Mouse (Mus musculus) ES-E14 (cell line): ENCODE measurements around the gene Rexo2.

Source experiments
- CHD2 ChIP-seq: IDR thresholded peaks from 2 replicates; pipeline ENCODE4 v1.6.1; 2014; ENCODE audit warnings: mild to moderate bottlenecking, low read depth, low read length, inconsistent platforms
- HCFC1 ChIP-seq: IDR thresholded peaks from 2 replicates; pipeline ENCODE4 v1.6.1; 2012; ENCODE audit warnings: low read length, inconsistent platforms, borderline replicate concordance; ENCODE audit not compliant: insufficient read depth
- MAFK ChIP-seq: IDR thresholded peaks from 2 replicates; pipeline ENCODE4 v1.6.1; 2014; ENCODE audit warnings: mild to moderate bottlenecking, low read depth, low read length, inconsistent platforms; ENCODE audit not compliant: insufficient read depth
- ZC3H11A ChIP-seq: IDR thresholded peaks from 2 replicates; pipeline ENCODE4 v1.6.1; 2012; ENCODE audit warnings: low read depth, mild to moderate bottlenecking, inconsistent platforms, low read length, borderline replicate concordance
- ZNF384 ChIP-seq: IDR thresholded peaks from 2 replicates; pipeline ENCODE4 v1.6.1; 2012; ENCODE audit warnings: low read depth, low read length, inconsistent platforms

GRCm38 (mm10) chr9:48501192-48501591 lies 20.8 kb upstream of the Rexo2 start:
- TF ChIP-seq ZC3H11A: no peak
- TF ChIP-seq ZNF384: no peak
- no peak for TF ChIP-seq HCFC1
- no peak for TF ChIP-seq MAFK
- no peak for TF ChIP-seq CHD2
